15 mouse cellular contexts compared by ENCODE assay signal in the genomic region with DNA sequence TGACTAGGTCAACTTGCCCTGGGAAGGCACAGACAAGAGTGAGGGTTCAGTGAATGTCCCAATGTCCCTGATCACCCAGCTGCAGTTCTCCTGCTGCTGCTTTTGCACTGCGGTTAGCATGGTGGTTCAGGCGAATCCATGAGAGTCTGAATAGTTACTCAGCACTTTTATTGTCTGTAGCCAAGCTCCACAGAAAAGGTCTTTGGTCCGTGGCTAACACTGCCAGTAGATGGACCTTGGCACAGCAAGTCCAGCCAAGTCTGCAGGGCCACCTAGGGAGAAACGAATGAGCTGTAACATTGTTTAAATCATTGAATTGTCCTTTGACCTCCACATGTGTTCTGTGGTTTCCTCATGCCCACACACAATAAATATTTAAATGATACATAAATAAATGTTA. TPM values are rescaled to one million over a fixed set of nuclear protein-coding genes. Genes with fewer than 3 reads are reported as not detected.
DNase-seq lines count a peak whose midpoint lies in the region; ATAC-seq and TF ChIP-seq lines count a peak whose summit lies in the region.
"Had no signal": no experiment of that assay in that cellular context is flagged by ENCODE, and none has a peak within 500 bp of the region (broad histone marks: within the 10 kb centered on the region; RNA-seq: fewer than 3 reads in every experiment).

No protein-coding gene starts in this region.

- H3K4me3 ChIP-seq in lung, postnatal 0 days (ENCODE audit: low read depth, low read length) = no peak overlapping the region
- H3K4me3 ChIP-seq in lung, adult 2 months (replicated peaks; ENCODE audit: extremely low read depth, low read depth, low read length) = no peak overlapping the region
- no peak overlapping the region for H3K4me3 ChIP-seq in intestine, postnatal 0 days (ENCODE audit: low read depth, low read length)
- H3K4me3 ChIP-seq: limb, embryonic 15.5 days; midbrain, embryonic 15.5 days had no signal

- no peaks in the 10 kb centered on the region for H3K9me3 ChIP-seq in lung, postnatal 0 days (ENCODE audit: low read length)
- H3K9me3 ChIP-seq in intestine, postnatal 0 days (ENCODE audit: control insufficient read depth) = no peaks in the 10 kb centered on the region
- H3K9me3 ChIP-seq: limb, embryonic 15.5 days; midbrain, embryonic 15.5 days had no signal

- no peak for TF ChIP-seq EP300 in lung, postnatal 0 days (IDR thresholded peaks at IDR 0.05)

- no peaks in the 10 kb centered on the region for H3K36me3 ChIP-seq in lung, postnatal 0 days (ENCODE audit: insufficient read depth, low read length)
- no peaks in the 10 kb centered on the region for H3K36me3 ChIP-seq in intestine, postnatal 0 days (ENCODE audit: control insufficient read depth, insufficient read depth)
- H3K36me3 ChIP-seq: limb, embryonic 15.5 days; midbrain, embryonic 15.5 days had no signal

- H3K4me1 ChIP-seq in lung, postnatal 0 days (ENCODE audit: insufficient read depth, low read depth, low read length) = 0 out of 2 replicates have a peak, but pooled peaks cover 3% of the 10 kb centered on the region
- peaks cover 13% of the 10 kb centered on the region for H3K4me1 ChIP-seq in lung, adult 2 months (ENCODE audit: control insufficient read depth, insufficient read depth, low read length)
- no peaks in the 10 kb centered on the region for H3K4me1 ChIP-seq in intestine, postnatal 0 days (replicated peaks; ENCODE audit: control insufficient read depth, insufficient read depth, low read length)
- H3K4me1 ChIP-seq: limb, embryonic 15.5 days; midbrain, embryonic 15.5 days had no signal

- H3K27ac ChIP-seq in lung, postnatal 0 days (ENCODE audit: low read length) = no peak overlapping the region
- H3K27ac ChIP-seq in intestine, postnatal 0 days (ENCODE audit: low read depth, low read length) = no peak overlapping the region
- H3K27ac ChIP-seq: limb, embryonic 15.5 days; midbrain, embryonic 15.5 days had no signal

- no peak overlapping the region for H3K4me2 ChIP-seq in lung, postnatal 0 days (replicated peaks; ENCODE audit: low read depth, low read length)
- no peak overlapping the region for H3K4me2 ChIP-seq in intestine, postnatal 0 days (replicated peaks; ENCODE audit: low read depth)
- H3K4me2 ChIP-seq: limb, embryonic 15.5 days; midbrain, embryonic 15.5 days had no signal

- 0 out of 2 replicates have a peak, but pooled peaks have one; percentile 15 for TF ChIP-seq CTCF in lung, postnatal 0 days (IDR thresholded peaks at IDR 0.05)
- no peak for TF ChIP-seq CTCF in lung, adult 2 months (IDR thresholded peaks at IDR 0.05; ENCODE audit: insufficient read depth, low read length)
- TF ChIP-seq CTCF in intestine, postnatal 0 days (IDR thresholded peaks at IDR 0.05; ENCODE audit: low read depth) = no peak; the same call in 1 of the 2 replicates

- H3K9ac ChIP-seq in lung, postnatal 0 days (replicated peaks; ENCODE audit: low read depth) = no peak overlapping the region
- H3K9ac ChIP-seq in intestine, postnatal 0 days (ENCODE audit: low read depth, low read length) = no peak overlapping the region
- H3K9ac ChIP-seq: limb, embryonic 15.5 days; midbrain, embryonic 15.5 days had no signal

- no peaks in the 10 kb centered on the region for H3K27me3 ChIP-seq in lung, postnatal 0 days (replicated peaks; ENCODE audit: insufficient read depth, low read length)
- no peaks in the 10 kb centered on the region for H3K27me3 ChIP-seq in intestine, postnatal 0 days (replicated peaks; ENCODE audit: control insufficient read depth, insufficient read depth, low read length)
- H3K27me3 ChIP-seq: limb, embryonic 15.5 days; midbrain, embryonic 15.5 days had no signal

- TF ChIP-seq POLR2A in lung, adult 2 months (IDR thresholded peaks at IDR 0.05; ENCODE audit: borderline replicate concordance, extremely low read depth, low read depth, low read length) = no peak

- no peak for ATAC-seq in cerebellum, adult (ENCODE audit: insufficient number of reproducible peaks, low FRiP score, low TSS enrichment)
- no peak for ATAC-seq in lung, postnatal 0 days
- peak; percentile 80 for ATAC-seq in intestine, postnatal 0 days
- ATAC-seq in inflammation-experienced regulatory T-cells, adult 6 months = no peak
- ATAC-seq: midbrain, embryonic 15.5 days had no signal

- 33% methylated on average over 4 of the region's 4 CpGs for WGBS in lung, postnatal 0 days
- WGBS in lung, adult 2 months = 40% methylated on average over 4 of the region's 4 CpGs
- WGBS in intestine, postnatal 0 days = 23% methylated on average over 4 of the region's 4 CpGs

- DNase-seq in cerebellum, postnatal 10 days = peak; percentile 9 to 15
- DNase-seq in lung, postnatal 0 days (ENCODE audit: low spot score) = no peak
- DNase-seq in lung, adult 2 months = no peak
- peak; percentile 29 to 54 for DNase-seq in kidney, postnatal 4 days
- no peak for DNase-seq in thymus, postnatal 4 days
- DNase-seq: B cell, adult 2 months; cerebellum, postnatal 25 days; gastrocnemius, postnatal 10 days; heart, postnatal 10 days had no signal

RNA-seq across cellular contexts. Expression of a gene that starts 33.9 kb away (rescaled TPM):
- polyA plus RNA-seq in lung, postnatal 0 days (2015; fragmentation: Nextera tagmentation; extraction: Ambion mirVana) = 0.10 and 0.19 TPM in 2 replicates
- not detected in 2 replicates for polyA plus RNA-seq in lung, adult 2 months (2012; rRNA removed)
- not detected in 2 replicates for polyA plus RNA-seq in intestine, postnatal 0 days (2015; fragmentation: Nextera tagmentation; extraction: Ambion mirVana)
- not detected for polyA plus RNA-seq in inflammation-experienced regulatory T-cells, adult 6 months (2017; shearing (Covaris generic))
- polyA plus RNA-seq: limb, embryonic 15.5 days; midbrain, embryonic 15.5 days; urinary bladder, adult 2 months had no signal

RNA-seq across cellular contexts. Expression of a gene that starts 39.9 kb away (rescaled TPM):
- 448 and 458 TPM in 2 replicates for polyA plus RNA-seq in lung, postnatal 0 days (2015; fragmentation: Nextera tagmentation; extraction: Ambion mirVana)
- 154 and 256 TPM in 2 replicates for polyA plus RNA-seq in lung, adult 2 months (2012; rRNA removed)
- 178 and 199 TPM in 2 replicates for polyA plus RNA-seq in intestine, postnatal 0 days (2015; fragmentation: Nextera tagmentation; extraction: Ambion mirVana)
- under 1 TPM in 2 of 3 experiments, not detected in 1; 0.21 to 0.85 TPM for polyA plus RNA-seq in inflammation-experienced regulatory T-cells, adult 6 months (2017; shearing (Covaris generic))

Comparison
In these comparisons a context has a peak if more than half of its experiments do, and no peak if none do; other contexts are left out.
1. DNase-seq: peak in cerebellum, postnatal 10 days (2 of 2) and kidney, postnatal 4 days (2 of 2); none in lung, postnatal 0 days (single experiment), lung, adult 2 months (single experiment) and thymus, postnatal 4 days (single experiment).
2. RNA of a gene that starts 39.9 kb away (polyA plus RNA-seq): 448 to 458 TPM in lung, postnatal 0 days, 154 to 256 TPM in lung, adult 2 months and 178 to 199 TPM in intestine, postnatal 0 days; 0.21 to 0.85 TPM in inflammation-experienced regulatory T-cells, adult 6 months; every median in the first group is over 10 times any median in the second.